Mouse (Mus musculus): ENCODE measurements around the gene Cfap20.

Cfap20 gene

GRCm38 (mm10) chr8:95374429-95374828, 60.2 kb downstream of the Cfap20 start:
- in situ Hi-C loops (cut with MboI, MseI): no loop called here

- in situ Hi-C loops (cut with MboI, MseI): no loop called here
Observed at GRCm38 (mm10) chr8:95373389-95374002, 61.2 kb downstream of the Cfap20 start.
